Mouse (Mus musculus) small intestine, adult 2 months (tissue): ENCODE measurements around the gene Whrn. TPM values are rescaled to one million over a fixed set of nuclear protein-coding genes. Genes with fewer than 3 reads are reported as not detected.
A peak's percentile ranks its signal among the peaks of the same experiment; 100 is the strongest.

ENCODE experiments used
- H3K27ac ChIP-seq: fragments of 200-500 bp; 2 replicates; pipeline ENCODE4 v1.5.1; 2012; ENCODE audit warnings: low read depth, low read length, control low read depth, inconsistent platforms; ENCODE audit not compliant: insufficient read depth
- H3K27me3 ChIP-seq: fragments of 200-500 bp; 2 replicates; pipeline ENCODE4 v1.6.1; 2012; ENCODE audit warnings: mild to moderate bottlenecking, moderate library complexity, low read length, inconsistent platforms; ENCODE audit not compliant: control insufficient read depth, insufficient read depth
- H3K36me3 ChIP-seq: fragments of 200-500 bp; 2 replicates; pipeline ENCODE4 v1.6.1; 2012; ENCODE audit warnings: mild to moderate bottlenecking, low read length, control low read depth, inconsistent platforms; ENCODE audit not compliant: control insufficient read depth, insufficient read depth
- H3K4me1 ChIP-seq: fragments of 200-500 bp; 2 replicates; pipeline ENCODE4 v1.6.1; 2012; ENCODE audit warnings: low read length, inconsistent platforms, mixed read lengths; ENCODE audit not compliant: control insufficient read depth, insufficient read depth, insufficient read length
- H3K4me3 ChIP-seq: fragments of 200-500 bp; 2 replicates; pipeline ENCODE4 v1.5.1; 2012; ENCODE audit warnings: low read depth, mild to moderate bottlenecking, control low read depth, inconsistent platforms, low read length, moderate library complexity
- CTCF ChIP-seq: fragments of 200-500 bp; IDR thresholded peaks from 2 replicates; pipeline ENCODE4 v1.5.1; 2012; ENCODE audit warnings: low read depth, mild to moderate bottlenecking, control low read depth, inconsistent platforms, low read length, moderate library complexity, mixed read lengths; ENCODE audit not compliant: insufficient replicate concordance, insufficient read length; ENCODE audit errors: extremely low read depth
- POLR2A ChIP-seq: fragments of 200-500 bp; IDR thresholded peaks from 2 replicates; pipeline ENCODE4 v1.6.1; 2012; ENCODE audit warnings: low read depth, mild to moderate bottlenecking, control low read depth, inconsistent platforms, low read length, moderate library complexity
- WGBS: fragments of 180-500 bp; shearing (Covaris S2); methylation state at CpG from one replicate; pipeline ENCODE4 v1.1.7; 2018; 5-methylcytosine and 5-hydroxymethylcytosine counted together
- polyA plus RNA-seq: library from polyadenylated mRNA; depleted of rRNA; stranded (reverse); fragments of >200 nt; gene quantifications from 2 replicates; pipeline ENCODE4 v1.2.3, GENCODE M21; 2012

The Whrn gene
- polyA plus RNA-seq, 1 experiment = 20.2 TPM

DNA sequence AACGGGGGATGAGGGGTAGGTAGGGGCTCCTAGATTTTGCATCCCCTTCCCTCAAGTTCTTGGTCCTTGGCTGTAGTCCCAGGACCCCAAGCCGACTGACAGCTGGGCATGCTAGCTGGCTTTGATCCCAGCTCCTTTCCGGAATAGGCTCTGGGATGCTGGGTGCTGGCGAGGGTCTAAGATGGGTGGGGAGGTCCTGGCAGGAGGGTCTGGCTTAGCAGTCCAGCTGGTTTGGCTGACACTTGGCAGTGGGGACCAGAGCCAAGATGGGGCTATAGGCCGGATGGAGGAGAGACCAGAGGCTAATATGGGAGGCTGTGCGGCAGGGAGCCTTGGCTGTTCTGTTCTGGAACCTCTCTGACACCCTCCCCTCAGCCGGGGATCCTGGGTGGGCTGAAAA lies 87.5 kb downstream of the Whrn start:
- Histone ChIP-seq H3K4me3 (no peak overlapping the region), H3K27me3 (no peaks in the 10 kb centered on the region), H3K4me1 (peaks cover 14% of the 10 kb centered on the region; the same call in 1 of the 2 replicates), H3K27ac (no peak overlapping the region), H3K36me3 (no peaks in the 10 kb centered on the region)
- WGBS = 65% methylated on average over 7 of the region's 7 CpGs
- TF ChIP-seq CTCF (no peak), POLR2A (no peak)

DNA sequence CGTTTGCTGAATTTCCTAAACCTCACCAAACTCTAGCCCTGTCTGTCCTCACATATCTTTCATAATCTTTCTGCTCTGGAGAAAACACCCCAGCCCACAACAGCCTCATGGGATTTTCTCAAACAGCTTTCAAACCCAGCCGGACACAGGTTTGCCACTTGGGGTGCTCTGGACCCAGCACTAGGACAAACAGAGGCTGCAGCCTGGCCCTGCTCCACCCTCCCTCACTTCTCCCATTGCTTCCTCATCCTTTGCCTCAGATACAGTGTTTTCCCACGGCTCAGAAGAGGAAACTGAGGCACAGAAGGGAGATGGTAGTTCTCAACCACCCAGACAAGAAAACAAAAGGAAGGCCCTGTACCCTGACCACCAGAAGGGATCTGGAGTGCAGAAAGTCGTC lies 90.1 kb downstream of the Whrn start:
- no peak overlapping the region for H3K4me3 ChIP-seq
- peak overlapping the region; percentile 84 for H3K27ac ChIP-seq
- 47% methylated on average over 4 of the region's 4 CpGs for WGBS
- TF ChIP-seq POLR2A (no peak), CTCF (no peak)
- H3K4me1 ChIP-seq = peaks cover 14% of the 10 kb centered on the region; the same call in 1 of the 2 replicates
- H3K36me3 ChIP-seq = no peaks in the 10 kb centered on the region
- H3K27me3 ChIP-seq = no peaks in the 10 kb centered on the region

DNA sequence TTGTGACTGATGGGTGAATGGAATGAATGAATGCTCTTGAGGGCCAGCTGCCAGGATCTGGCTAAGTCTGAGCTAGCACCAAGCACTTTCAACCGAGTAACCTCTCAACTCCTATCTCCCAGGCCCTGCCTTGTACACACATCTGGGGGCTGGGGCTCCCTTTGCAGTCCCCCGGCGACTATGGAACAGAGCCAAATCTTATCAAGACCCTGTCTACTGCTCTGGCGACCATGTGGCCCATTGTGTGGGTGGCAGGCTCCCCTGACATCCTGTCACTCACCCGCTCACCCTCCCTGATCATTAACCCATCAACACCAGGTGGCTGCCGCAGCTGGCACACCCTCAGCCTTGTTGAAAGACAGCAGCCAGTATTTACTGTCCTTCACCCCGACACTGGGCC lies 90.7 kb downstream of the Whrn start:
- H3K4me1 ChIP-seq = peaks cover 14% of the 10 kb centered on the region; the same call in 1 of the 2 replicates
- no peaks in the 10 kb centered on the region for H3K36me3 ChIP-seq
- 17% methylated on average over 7 of the region's 7 CpGs for WGBS
- H3K27me3 ChIP-seq = no peaks in the 10 kb centered on the region
- H3K27ac ChIP-seq = peak overlapping the region; percentile 84
- no peak for TF ChIP-seq CTCF
- TF ChIP-seq POLR2A = no peak
- no peak overlapping the region for H3K4me3 ChIP-seq

DNA sequence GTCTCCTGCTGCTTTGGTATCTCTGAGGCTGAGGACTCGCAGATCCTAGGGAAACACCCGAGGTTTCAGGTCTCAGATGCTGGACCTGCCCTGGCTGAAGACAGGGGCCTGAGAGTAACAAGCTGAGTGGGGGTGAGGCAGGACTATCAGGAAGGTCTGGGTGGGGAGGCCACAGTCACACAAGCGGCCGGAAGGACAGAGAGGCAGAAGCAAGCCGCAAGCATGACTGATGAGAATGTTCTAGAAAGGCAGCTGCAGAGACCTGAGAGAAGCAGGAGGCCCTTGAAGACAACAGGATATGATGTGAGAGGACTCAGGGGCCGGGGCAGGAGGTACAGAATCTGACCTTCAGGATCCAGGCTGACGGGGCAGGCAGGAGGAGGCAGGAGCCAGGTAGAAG lies 91.6 kb downstream of the Whrn start:
- Histone ChIP-seq H3K36me3 (no peaks in the 10 kb centered on the region), H3K27me3 (no peaks in the 10 kb centered on the region), H3K4me3 (peak overlapping the region; percentile 20; the same call in 1 of the 2 replicates), H3K4me1 (peaks cover 14% of the 10 kb centered on the region; the same call in 1 of the 2 replicates), H3K27ac (peak overlapping the region; percentile 97)
- 63% methylated on average over 7 of the region's 7 CpGs for WGBS
- 0 out of 2 replicates have a peak, but pooled peaks have one; percentile 5 for TF ChIP-seq POLR2A
- TF ChIP-seq CTCF = no peak

DNA sequence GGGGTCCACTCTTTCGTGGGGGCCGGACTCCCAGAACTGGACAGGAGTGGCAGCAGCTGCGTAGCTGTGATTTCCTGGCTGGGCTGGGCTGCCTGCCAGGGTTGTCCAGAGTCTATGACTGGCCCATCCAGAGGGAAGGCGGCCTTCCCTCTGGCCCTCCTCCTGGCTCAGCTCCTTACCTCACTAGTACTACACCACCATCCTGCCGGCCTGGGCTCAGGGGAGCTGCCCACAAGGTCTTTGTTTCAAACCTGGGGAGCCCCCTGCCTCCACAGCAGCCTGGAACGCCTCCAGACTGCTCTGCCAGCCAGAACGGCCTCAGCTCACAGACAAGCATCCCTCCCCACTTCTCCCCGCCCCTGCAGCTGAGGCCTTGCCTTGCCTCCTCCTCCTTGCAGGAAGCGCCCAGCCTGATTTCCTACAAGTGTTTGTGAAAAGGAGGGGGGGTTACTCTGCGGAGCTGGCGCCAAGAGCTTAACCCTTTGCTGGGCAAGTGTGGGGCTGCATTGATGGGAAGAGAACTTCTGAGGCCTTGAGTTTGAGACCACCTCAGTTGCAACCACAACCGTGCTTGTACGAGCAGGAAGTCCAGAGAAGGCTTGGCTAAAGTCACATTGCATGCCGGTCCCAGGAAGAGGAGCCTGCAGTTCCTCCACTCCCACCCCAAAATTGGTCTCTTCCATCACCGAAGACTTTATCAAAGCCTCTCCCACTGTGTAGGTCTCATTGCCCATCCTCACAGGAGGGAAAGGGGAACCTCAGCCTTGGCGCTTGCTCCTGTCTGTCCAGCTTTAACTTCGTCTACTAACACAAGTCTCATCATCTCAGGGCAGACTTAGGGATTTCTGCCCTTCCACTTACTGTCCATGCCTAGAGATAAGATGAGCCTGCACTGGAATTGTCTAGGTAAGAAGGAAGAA lies 92.5 kb downstream of the Whrn start, which contains the start of gene Akna:
Gene Akna, minus strand, starts transcription at position 315 of the 920 bp plus-strand sequence.
- TF ChIP-seq POLR2A (peak; percentile 48), CTCF (no peak)
- Histone ChIP-seq H3K27me3 (no peaks in the 10 kb centered on the region), H3K4me1 (peaks cover 10% of the 10 kb centered on the region; the same call in 1 of the 2 replicates), H3K36me3 (no peaks in the 10 kb centered on the region), H3K4me3 (peak within 1 kb of the TSS; percentile 67), H3K27ac (peak within 1 kb of the TSS; percentile 97)
- 10% methylated on average over 17 of the region's 17 CpGs for WGBS

DNA sequence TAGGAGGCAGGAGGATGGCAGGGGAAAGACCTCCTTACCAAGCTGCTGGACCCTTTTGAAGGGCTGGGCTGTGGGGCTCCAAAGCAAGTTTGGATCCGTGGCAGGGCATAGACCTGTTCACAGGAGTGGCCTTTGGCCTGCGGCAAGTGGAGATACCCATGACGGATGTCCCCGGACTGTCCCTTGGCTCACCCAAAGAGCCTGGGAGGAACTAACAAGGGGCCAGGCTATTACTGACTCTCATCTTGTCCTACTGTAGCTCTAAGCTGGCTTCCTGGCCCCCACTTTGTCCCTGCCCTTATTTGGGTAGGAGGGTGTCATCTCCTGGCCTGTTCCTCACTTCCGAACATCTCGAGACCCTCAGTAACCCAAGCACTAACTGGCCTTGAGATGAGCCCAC lies 93.2 kb downstream of the Whrn start:
- no peak for TF ChIP-seq POLR2A
- TF ChIP-seq CTCF = no peak
- Histone ChIP-seq H3K4me1 (peaks cover 8% of the 10 kb centered on the region), H3K36me3 (no peaks in the 10 kb centered on the region; the same call in 1 of the 2 replicates), H3K27ac (peak overlapping the region; percentile 97), H3K27me3 (no peaks in the 10 kb centered on the region), H3K4me3 (peak overlapping the region; percentile 67)
- 46% methylated on average over 6 of the region's 6 CpGs for WGBS

DNA sequence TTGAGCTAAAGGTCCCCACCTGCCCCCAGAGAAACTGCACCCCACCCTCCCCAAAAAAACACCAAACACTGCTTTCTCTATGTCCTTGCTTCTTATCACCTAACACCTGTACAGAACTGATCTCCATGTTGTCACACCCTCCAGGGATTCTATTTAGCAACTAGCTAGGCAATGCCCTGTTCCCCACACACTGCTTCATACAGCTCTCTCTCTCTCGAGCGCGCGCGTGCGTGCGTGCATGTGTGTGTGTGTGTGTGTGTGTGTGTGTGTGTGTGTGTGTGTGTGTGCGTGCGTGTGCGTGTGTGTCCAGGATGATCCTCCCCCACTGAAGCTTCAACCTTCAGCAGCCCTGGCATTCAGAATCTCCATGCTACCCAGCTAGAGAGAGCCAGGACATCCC lies 93.7 kb downstream of the Whrn start:
- Histone ChIP-seq H3K4me1 (peaks cover 8% of the 10 kb centered on the region), H3K27ac (peak overlapping the region; percentile 97), H3K4me3 (peak overlapping the region; percentile 67), H3K27me3 (no peaks in the 10 kb centered on the region), H3K36me3 (no peaks in the 10 kb centered on the region; the same call in 1 of the 2 replicates)
- no peak for TF ChIP-seq POLR2A
- 63% methylated on average over 10 of the region's 10 CpGs for WGBS
